Mouse (Mus musculus) bone marrow, adult 2 months (tissue): ENCODE measurements around the gene Olfr1218. TPM values are rescaled to one million over a fixed set of nuclear protein-coding genes. Genes with fewer than 3 reads are reported as not detected.

ENCODE experiments used
- H3K27ac ChIP-seq: fragments of 200-500 bp; 2 replicates; pipeline ENCODE4 v1.5.1; 2012; ENCODE audit warnings: low read depth, mild to moderate bottlenecking, control low read depth, inconsistent platforms, low read length; ENCODE audit not compliant: control insufficient read depth, poor library complexity, insufficient read depth
- H3K4me1 ChIP-seq: fragments of 200-500 bp; 2 replicates; pipeline ENCODE4 v1.6.1; 2011; ENCODE audit warnings: low read length; ENCODE audit not compliant: control insufficient read depth, insufficient read depth
- H3K4me3 ChIP-seq: fragments of 200-500 bp; replicated peaks from 2 replicates; pipeline ENCODE3; 2011; ENCODE audit warnings: mild to moderate bottlenecking, low read depth, low read length, control low read depth; ENCODE audit not compliant: control insufficient read depth
- CTCF ChIP-seq: fragments of 200-500 bp; IDR thresholded peaks from 2 replicates; pipeline ENCODE4 v1.5.1; 2011; ENCODE audit warnings: low read length, control low read depth; ENCODE audit not compliant: control insufficient read depth, insufficient read depth
- POLR2A ChIP-seq: fragments of 200-500 bp; IDR thresholded peaks from 2 replicates; pipeline ENCODE4 v1.6.1; 2011; ENCODE audit warnings: low read depth, mild to moderate bottlenecking, control low read depth, low read length, borderline replicate concordance; ENCODE audit not compliant: control insufficient read depth
- WGBS: fragments of 180-500 bp; shearing (Covaris S2); methylation state at CpG from one replicate; pipeline ENCODE4 v1.1.7; 2018; 5-methylcytosine and 5-hydroxymethylcytosine counted together
- polyA plus RNA-seq: library from polyadenylated mRNA; stranded (reverse); fragments of >200 nt; gene quantifications from 2 replicates; pipeline ENCODE4 v1.2.4, GENCODE M21; 2011; ENCODE audit warnings: low replicate concordance; ENCODE audit not compliant: missing spikeins, insufficient read depth, insufficient read length

Gene Olfr1218
- polyA plus RNA-seq, 1 experiment = not detected

- WGBS = 51% methylated on average over 2 of the region's 2 CpGs
- TF ChIP-seq CTCF = no peak
- TF ChIP-seq POLR2A = no peak
- no peak within 1 kb of the TSS for H3K4me3 ChIP-seq
- H3K27ac ChIP-seq = no peak within 1 kb of the TSS
- H3K4me1 ChIP-seq = no peaks in the 10 kb centered on the region
Measured at GRCm38 (mm10) chr2:89006873-89007272, 54.1 kb downstream of the Olfr1218 start, which contains the start of gene Olfr1215. TSS of gene Olfr1215 (minus strand) at chr2:89006973.

Other genes with a start within 250 kb of the Olfr1218 start
- not detected in 2 replicates for gene Olfr1202, start 246.7 kb downstream of the Olfr1218 start, polyA plus RNA-seq
- gene Olfr1205, start 231.4 kb downstream of the Olfr1218 start, polyA plus RNA-seq = not detected in 2 replicates
- not detected in 2 replicates for gene Olfr1204, start 211.9 kb downstream of the Olfr1218 start, polyA plus RNA-seq
- not detected in 2 replicates for gene Olfr1206, start 198.0 kb downstream of the Olfr1218 start, polyA plus RNA-seq
- gene Olfr1208, start 158.9 kb downstream of the Olfr1218 start, polyA plus RNA-seq = not detected in 2 replicates
- gene Olfr1209, start 146.0 kb downstream of the Olfr1218 start, polyA plus RNA-seq = not detected in 2 replicates
- gene Olfr1211, start 123.1 kb downstream of the Olfr1218 start, polyA plus RNA-seq = not detected in 2 replicates
- gene Olfr1212, start 107.2 kb downstream of the Olfr1218 start, polyA plus RNA-seq = not detected in 2 replicates
- gene Gm13762, start 80.9 kb downstream of the Olfr1218 start, polyA plus RNA-seq = not detected in 2 replicates
- gene Olfr1214, start 68.5 kb downstream of the Olfr1218 start, polyA plus RNA-seq = not detected in 2 replicates
- gene Olfr1215, start 54.2 kb downstream of the Olfr1218 start, polyA plus RNA-seq = not detected in 2 replicates
- gene Olfr1216, start 42.8 kb downstream of the Olfr1218 start, polyA plus RNA-seq = not detected in 2 replicates
- not detected in 2 replicates for gene Olfr1217, start 29.1 kb downstream of the Olfr1218 start, polyA plus RNA-seq
- gene Olfr1219, start 22.3 kb upstream of the Olfr1218 start, polyA plus RNA-seq = 0.27 TPM in 1 of 2 replicates, not detected in the other
- not detected in 2 replicates for gene Olfr1220, start 45.6 kb upstream of the Olfr1218 start, polyA plus RNA-seq
- gene Olfr1221, start 56.1 kb upstream of the Olfr1218 start, polyA plus RNA-seq = not detected in 2 replicates
- gene Olfr1222, start 71.9 kb upstream of the Olfr1218 start, polyA plus RNA-seq = not detected in 2 replicates
- gene Olfr1223, start 90.4 kb upstream of the Olfr1218 start, polyA plus RNA-seq = not detected in 2 replicates
- not detected in 2 replicates for gene Olfr1224-ps1, start 102.9 kb upstream of the Olfr1218 start, polyA plus RNA-seq
- not detected in 2 replicates for gene Olfr1225, start 113.5 kb upstream of the Olfr1218 start, polyA plus RNA-seq
- gene Olfr1226, start 138.9 kb upstream of the Olfr1218 start, polyA plus RNA-seq = not detected in 2 replicates
- gene Olfr1228, start 192.9 kb upstream of the Olfr1218 start, polyA plus RNA-seq = not detected in 2 replicates
- not detected in 2 replicates for gene Olfr1229, start 226.8 kb upstream of the Olfr1218 start, polyA plus RNA-seq
- gene Olfr1230, start 236.1 kb upstream of the Olfr1218 start, polyA plus RNA-seq = not detected in 2 replicates
- 0.25 TPM in 1 of 2 replicates, not detected in the other for gene Olfr1231, start 245.9 kb upstream of the Olfr1218 start, polyA plus RNA-seq